Mouse (Mus musculus): Measurements from ENCODE around the gene Srsf10. TPM values are rescaled to one million over a fixed set of nuclear protein-coding genes. Genes with fewer than 3 reads are reported as not detected.
A peak's percentile ranks its signal among the peaks of the same experiment; 100 is the strongest.

Srsf10 gene
- polyA plus RNA-seq, 1 experiment from 2014 or later, result 194 TPM

- 59% methylated on average over 3 of the region's 3 CpGs for whole genome bisulfite sequencing
These were observed 51.1 kb downstream of the Srsf10 start for GRCm38 (mm10) chr4:135906633-135907032.

DNA sequence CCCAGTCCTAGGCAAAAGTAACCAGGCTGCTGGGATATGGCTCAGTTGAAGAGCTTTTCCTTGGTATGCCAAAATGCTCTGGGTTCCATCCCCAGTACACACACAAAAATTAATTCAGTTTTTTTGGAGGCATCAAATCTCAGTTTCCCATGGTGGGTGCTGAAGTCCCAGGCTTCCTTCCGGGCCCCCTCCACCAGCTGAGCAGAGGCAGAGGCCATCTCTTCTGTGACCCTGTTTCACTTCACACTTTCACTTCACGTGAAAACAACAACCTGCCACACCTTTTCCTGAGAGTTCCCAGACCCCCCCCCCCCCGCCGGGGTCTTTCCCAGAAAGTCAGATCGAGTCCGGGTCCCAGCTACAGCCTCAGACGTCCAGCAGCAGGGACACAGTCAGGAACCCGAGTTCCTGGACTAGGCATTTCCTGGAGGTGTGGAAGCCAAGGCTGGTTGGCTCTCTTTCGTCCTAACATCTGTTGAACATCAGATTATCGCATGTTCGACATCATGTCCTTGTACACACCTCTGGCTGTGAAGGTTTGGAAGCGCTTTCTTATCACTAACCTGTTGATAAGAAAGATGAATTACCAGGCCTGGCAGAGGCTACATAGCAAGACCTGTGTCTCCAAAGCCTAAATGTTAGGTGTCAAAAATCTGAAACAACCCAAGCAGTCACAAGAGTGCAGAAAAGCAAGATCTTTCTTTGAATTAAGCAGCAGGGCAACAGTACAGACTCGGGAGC, 53.9 kb downstream of the Srsf10 start:
- no peaks in the 10 kb centered on the region for H3K4me1 ChIP-seq (replicated peaks; ENCODE audit: insufficient read depth, low read length)
- H3K36me3 ChIP-seq (ENCODE audit: insufficient read depth, low read length), result no peaks in the 10 kb centered on the region
- WGBS, result 68% methylated on average over 13 of the region's 13 CpGs
- TF ChIP-seq CTCF (IDR thresholded peaks at IDR 0.05; ENCODE audit: low read depth), result no peak
- no peak overlapping the region for H3K4me3 ChIP-seq (replicated peaks; ENCODE audit: low read depth, low read length)
- no peak for DNase-seq (ENCODE audit: low spot score)
- no peaks in the 10 kb centered on the region for H3K27me3 ChIP-seq (ENCODE audit: insufficient read depth, low read length)
- no peak overlapping the region for H3K9ac ChIP-seq (ENCODE audit: low read depth, low read length)
- no peaks in the 10 kb centered on the region for H3K9me3 ChIP-seq (replicated peaks; ENCODE audit: low read length)
- no peak for ATAC-seq (replicated peaks; ENCODE audit: low FRiP score, low read depth)
- H3K4me2 ChIP-seq (ENCODE audit: low read length), result no peak overlapping the region
- no peak overlapping the region for H3K27ac ChIP-seq

More at GRCm38 (mm10) chr4:135906633-135907032, 51.1 kb downstream of the Srsf10 start:
- DNase-seq (ENCODE audit: low spot score), result no peak
- ATAC-seq (replicated peaks; ENCODE audit: low FRiP score, low read depth), result no peak
- Histone ChIP-seq H3K36me3 (ENCODE audit: insufficient read depth, low read length) (no peaks in the 10 kb centered on the region), H3K4me3 (replicated peaks; ENCODE audit: low read depth, low read length) (no peak overlapping the region), H3K4me1 (replicated peaks; ENCODE audit: insufficient read depth, low read length) (no peaks in the 10 kb centered on the region), H3K27ac (no peak overlapping the region), H3K9ac (ENCODE audit: low read depth, low read length) (no peak overlapping the region), H3K9me3 (replicated peaks; ENCODE audit: low read length) (no peaks in the 10 kb centered on the region), H3K4me2 (ENCODE audit: low read length) (no peak overlapping the region), H3K27me3 (ENCODE audit: insufficient read depth, low read length) (no peaks in the 10 kb centered on the region)
- no peak for TF ChIP-seq CTCF (IDR thresholded peaks at IDR 0.05; ENCODE audit: low read depth)

GRCm38 (mm10) chr4:135911531-135911930, 56.0 kb downstream of the Srsf10 start:
- Histone ChIP-seq H3K9me3 (replicated peaks; ENCODE audit: low read length) (no peaks in the 10 kb centered on the region), H3K27me3 (ENCODE audit: insufficient read depth, low read length) (no peaks in the 10 kb centered on the region), H3K36me3 (ENCODE audit: insufficient read depth, low read length) (no peaks in the 10 kb centered on the region), H3K4me1 (replicated peaks; ENCODE audit: insufficient read depth, low read length) (no peaks in the 10 kb centered on the region), H3K27ac (peak overlapping the region; percentile 60), H3K9ac (ENCODE audit: low read depth, low read length) (no peak overlapping the region), H3K4me3 (replicated peaks; ENCODE audit: low read depth, low read length) (no peak overlapping the region), H3K4me2 (ENCODE audit: low read length) (no peak overlapping the region)
- DNase-seq (ENCODE audit: low spot score) (peak; percentile 55), ATAC-seq (replicated peaks; ENCODE audit: low FRiP score, low read depth) (peak; percentile 46; the same call in 1 of the 2 replicates)
- 62% methylated on average over 7 of the region's 7 CpGs for WGBS
- no peak for TF ChIP-seq CTCF (IDR thresholded peaks at IDR 0.05; ENCODE audit: low read depth)

DNA sequence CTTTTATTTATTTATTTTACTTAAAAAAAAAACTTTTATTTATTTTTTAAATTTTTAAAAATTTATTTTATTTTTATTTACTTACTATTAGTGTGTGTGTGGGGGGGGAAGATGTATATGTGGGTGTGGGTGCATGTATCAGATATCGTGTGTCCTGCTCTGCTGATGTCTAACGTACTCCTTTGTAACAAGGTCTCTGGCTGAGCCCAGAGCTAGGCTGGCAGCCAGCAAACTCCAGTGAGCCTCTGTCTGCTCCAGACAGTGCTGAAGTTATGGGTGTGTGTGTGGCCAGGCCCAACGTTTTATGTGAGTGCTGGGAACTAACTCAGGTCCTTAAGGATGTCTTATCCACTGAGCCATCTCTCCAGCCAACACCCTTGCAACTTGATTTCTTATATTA, 56.6 kb downstream of the Srsf10 start:
- no peaks in the 10 kb centered on the region for H3K27me3 ChIP-seq (ENCODE audit: insufficient read depth, low read length)
- no peaks in the 10 kb centered on the region for H3K9me3 ChIP-seq (replicated peaks; ENCODE audit: low read length)
- H3K27ac ChIP-seq, result 0 out of 2 replicates have a peak overlapping the region, but pooled peaks have one; percentile 60
- no peaks in the 10 kb centered on the region for H3K4me1 ChIP-seq (replicated peaks; ENCODE audit: insufficient read depth, low read length)
- no peak for ATAC-seq (replicated peaks; ENCODE audit: low FRiP score, low read depth)
- DNase-seq (ENCODE audit: low spot score), result no peak
- H3K4me2 ChIP-seq (ENCODE audit: low read length), result no peak overlapping the region
- no peak overlapping the region for H3K9ac ChIP-seq (ENCODE audit: low read depth, low read length)
- TF ChIP-seq CTCF (IDR thresholded peaks at IDR 0.05; ENCODE audit: low read depth), result no peak
- no peak overlapping the region for H3K4me3 ChIP-seq (replicated peaks; ENCODE audit: low read depth, low read length)
- H3K36me3 ChIP-seq (ENCODE audit: insufficient read depth, low read length), result no peaks in the 10 kb centered on the region
- 39% methylated on average over 3 of the region's 3 CpGs for WGBS

DNA sequence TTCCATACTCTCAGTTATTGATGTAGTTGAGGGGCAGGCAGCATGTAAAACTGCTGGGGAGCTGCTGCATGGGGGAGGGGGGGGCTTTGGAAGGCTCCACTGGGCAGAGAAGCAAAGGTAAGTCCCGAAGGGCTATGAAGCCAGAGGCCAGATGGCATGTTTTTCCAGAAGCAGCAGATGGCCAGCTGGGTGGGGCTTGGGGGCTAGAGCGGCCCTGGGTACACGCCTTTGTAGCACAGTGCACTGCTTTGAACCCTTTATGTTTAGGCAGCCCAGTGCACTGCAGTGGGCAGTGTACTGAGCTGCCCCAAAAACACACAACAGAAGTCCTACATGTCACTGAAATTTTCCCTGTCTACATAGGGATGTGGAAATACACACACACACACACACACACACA, 57.3 kb downstream of the Srsf10 start:
- Histone ChIP-seq H3K9me3 (replicated peaks; ENCODE audit: low read length) (no peaks in the 10 kb centered on the region), H3K27ac (0 out of 2 replicates have a peak overlapping the region, but pooled peaks have one; percentile 5), H3K27me3 (ENCODE audit: insufficient read depth, low read length) (no peaks in the 10 kb centered on the region), H3K4me3 (replicated peaks; ENCODE audit: low read depth, low read length) (no peak overlapping the region), H3K4me2 (ENCODE audit: low read length) (peak overlapping the region; percentile 10; the same call in 1 of the 2 replicates), H3K4me1 (replicated peaks; ENCODE audit: insufficient read depth, low read length) (no peaks in the 10 kb centered on the region), H3K36me3 (ENCODE audit: insufficient read depth, low read length) (no peaks in the 10 kb centered on the region), H3K9ac (ENCODE audit: low read depth, low read length) (no peak overlapping the region)
- ATAC-seq (replicated peaks; ENCODE audit: low FRiP score, low read depth), result no peak
- 14% methylated on average over 3 of the region's 3 CpGs for WGBS
- no peak for DNase-seq (ENCODE audit: low spot score)
- TF ChIP-seq CTCF (IDR thresholded peaks at IDR 0.05; ENCODE audit: low read depth), result no peak

GRCm38 (mm10) chr4:135913433-135913832, 57.9 kb downstream of the Srsf10 start:
- H3K4me3 ChIP-seq (replicated peaks; ENCODE audit: low read depth, low read length), result no peak overlapping the region
- H3K27me3 ChIP-seq (ENCODE audit: insufficient read depth, low read length), result no peaks in the 10 kb centered on the region
- no peaks in the 10 kb centered on the region for H3K36me3 ChIP-seq (ENCODE audit: insufficient read depth, low read length)
- H3K9ac ChIP-seq (ENCODE audit: low read depth, low read length), result no peak overlapping the region
- ATAC-seq (replicated peaks; ENCODE audit: low FRiP score, low read depth) (no peak), DNase-seq (ENCODE audit: low spot score) (no peak)
- H3K9me3 ChIP-seq (replicated peaks; ENCODE audit: low read length), result no peaks in the 10 kb centered on the region
- H3K27ac ChIP-seq, result no peak overlapping the region
- H3K4me2 ChIP-seq (ENCODE audit: low read length), result no peak overlapping the region
- WGBS, result 65% methylated on average over 4 of the region's 4 CpGs
- no peaks in the 10 kb centered on the region for H3K4me1 ChIP-seq (replicated peaks; ENCODE audit: insufficient read depth, low read length)
- TF ChIP-seq CTCF (IDR thresholded peaks at IDR 0.05; ENCODE audit: low read depth), result no peak

Measured in kidney, postnatal 0 days (tissue).